Mouse (Mus musculus): ENCODE measurements around the gene Hmx3. TPM values are rescaled to one million over a fixed set of nuclear protein-coding genes. Genes with fewer than 3 reads are reported as not detected.
A peak's percentile ranks its signal among the peaks of the same experiment; 100 is the strongest.

The Hmx3 gene
- polyA plus RNA-seq, 1 experiment: not detected

DNA sequence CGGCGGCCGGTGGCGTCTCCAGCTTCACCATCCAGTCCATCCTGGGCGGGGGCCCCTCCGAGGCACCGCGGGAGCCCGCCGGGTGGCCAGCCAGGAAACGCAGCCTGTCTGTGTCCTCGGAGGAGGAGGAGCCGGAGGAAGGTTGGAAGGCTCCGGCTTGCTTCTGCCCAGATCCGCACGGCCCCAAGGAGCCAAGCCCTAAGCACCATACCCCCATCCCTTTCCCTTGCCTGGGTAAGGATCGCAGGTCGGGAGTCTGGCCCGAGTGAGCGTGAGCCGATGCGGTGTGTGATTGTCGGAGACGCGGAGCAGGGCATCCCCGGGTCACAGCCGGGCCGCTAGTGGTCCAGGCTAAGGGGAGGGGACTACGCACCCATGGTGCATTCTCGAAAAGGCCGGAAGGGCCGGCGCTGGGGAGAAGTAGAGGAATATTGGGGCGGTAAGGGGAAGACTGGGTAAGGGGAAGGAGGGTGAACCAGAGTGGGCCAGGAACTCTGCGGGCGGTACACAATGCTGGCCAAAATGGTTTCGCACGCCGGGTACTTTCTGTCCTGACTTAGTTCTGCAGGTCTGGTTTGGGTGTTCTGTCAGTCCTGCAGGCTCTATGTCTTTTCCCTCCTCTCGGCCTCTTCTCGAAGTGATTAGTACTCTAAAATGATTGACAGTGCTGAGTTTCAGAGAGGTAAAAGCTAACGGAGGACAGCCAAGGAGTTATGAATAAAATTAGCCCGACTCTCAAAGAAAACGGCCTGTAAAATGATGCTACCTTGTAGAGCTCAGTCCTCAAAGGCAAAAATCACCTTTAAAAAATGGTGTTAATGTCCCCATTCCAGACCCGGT is 11.9 kb downstream of the Hmx3 start:
- H3K4me1 ChIP-seq (ENCODE audit: control insufficient read depth, insufficient read depth, low read length): no peaks in the 10 kb centered on the region
- 2% methylated on average over 45 of the region's 45 CpGs for WGBS
- H3K27ac ChIP-seq (ENCODE audit: control insufficient read depth, insufficient read depth, low read depth, low read length, poor library complexity): no peak overlapping the region
- TF ChIP-seq CTCF (IDR thresholded peaks at IDR 0.05; ENCODE audit: control insufficient read depth, insufficient read depth, low read length): no peak
- no peak for TF ChIP-seq POLR2A (IDR thresholded peaks at IDR 0.05; ENCODE audit: borderline replicate concordance, control insufficient read depth, low read depth, low read length)
- H3K4me3 ChIP-seq (replicated peaks; ENCODE audit: control insufficient read depth, low read depth, low read length): peak overlapping the region; percentile 13

- TF ChIP-seq POLR2A (IDR thresholded peaks at IDR 0.05; ENCODE audit: borderline replicate concordance, control insufficient read depth, low read depth, low read length) (no peak), CTCF (IDR thresholded peaks at IDR 0.05; ENCODE audit: control insufficient read depth, insufficient read depth, low read length) (no peak)
- Histone ChIP-seq H3K4me3 (replicated peaks; ENCODE audit: control insufficient read depth, low read depth, low read length) (no peak overlapping the region), H3K4me1 (ENCODE audit: control insufficient read depth, insufficient read depth, low read length) (no peaks in the 10 kb centered on the region), H3K27ac (ENCODE audit: control insufficient read depth, insufficient read depth, low read depth, low read length, poor library complexity) (no peak overlapping the region)
- WGBS: 2% methylated on average over 68 of the region's 68 CpGs
Observed at GRCm38 (mm10) chr7:131555301-131556081, 12.8 kb downstream of the Hmx3 start.

GRCm38 (mm10) chr7:131556116-131556515 is 13.4 kb downstream of the Hmx3 start:
- no peaks in the 10 kb centered on the region for H3K4me1 ChIP-seq (ENCODE audit: control insufficient read depth, insufficient read depth, low read length)
- TF ChIP-seq POLR2A (IDR thresholded peaks at IDR 0.05; ENCODE audit: borderline replicate concordance, control insufficient read depth, low read depth, low read length) (no peak), CTCF (IDR thresholded peaks at IDR 0.05; ENCODE audit: control insufficient read depth, insufficient read depth, low read length) (no peak)
- no peak overlapping the region for H3K4me3 ChIP-seq (replicated peaks; ENCODE audit: control insufficient read depth, low read depth, low read length)
- H3K27ac ChIP-seq (ENCODE audit: control insufficient read depth, insufficient read depth, low read depth, low read length, poor library complexity): no peak overlapping the region
- 3% methylated on average over 9 of the region's 9 CpGs for WGBS

DNA sequence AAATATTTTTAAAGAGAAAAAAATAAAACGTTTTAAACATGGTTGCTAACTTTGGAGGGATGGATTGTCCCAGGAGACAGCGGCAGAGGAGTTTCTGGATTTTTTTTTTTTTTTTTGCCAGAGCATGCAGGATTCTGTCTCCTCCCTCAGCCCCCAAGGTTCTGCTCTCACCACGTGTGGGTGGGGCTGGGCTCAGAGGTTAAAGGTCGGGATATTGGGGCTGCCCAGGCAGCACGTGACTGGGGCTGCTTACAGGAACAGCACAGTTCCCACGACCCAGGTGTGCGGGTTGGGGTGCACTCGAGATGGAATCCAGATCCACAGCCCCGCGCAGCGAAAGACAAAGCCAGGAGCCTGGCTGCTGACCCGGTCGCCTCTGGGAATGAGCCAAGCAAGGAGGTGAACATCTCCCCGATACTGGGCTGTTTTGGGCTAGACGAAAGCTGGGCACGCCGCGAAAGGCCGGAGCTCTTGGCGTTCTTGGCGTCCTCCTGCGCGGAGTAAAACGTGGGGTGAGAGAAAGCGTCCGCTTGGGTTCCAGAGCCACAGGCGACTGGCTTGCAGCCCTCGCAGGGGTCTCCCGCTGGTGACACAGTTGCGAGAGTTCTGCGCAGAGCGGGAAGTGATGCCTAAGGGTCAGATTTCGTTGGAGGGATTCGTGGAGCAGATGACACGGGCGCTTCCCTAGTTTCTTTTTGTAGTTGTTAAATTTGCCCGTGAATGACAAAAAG is 14.0 kb downstream of the Hmx3 start:
- H3K4me1 ChIP-seq (ENCODE audit: control insufficient read depth, insufficient read depth, low read length): no peaks in the 10 kb centered on the region; the same call in 1 of the 2 replicates
- TF ChIP-seq POLR2A (IDR thresholded peaks at IDR 0.05; ENCODE audit: borderline replicate concordance, control insufficient read depth, low read depth, low read length): no peak
- no peak for TF ChIP-seq CTCF (IDR thresholded peaks at IDR 0.05; ENCODE audit: control insufficient read depth, insufficient read depth, low read length)
- no peak overlapping the region for H3K27ac ChIP-seq (ENCODE audit: control insufficient read depth, insufficient read depth, low read depth, low read length, poor library complexity)
- H3K4me3 ChIP-seq (replicated peaks; ENCODE audit: control insufficient read depth, low read depth, low read length): no peak overlapping the region
- WGBS: 3% methylated on average over 37 of the region's 37 CpGs

DNA sequence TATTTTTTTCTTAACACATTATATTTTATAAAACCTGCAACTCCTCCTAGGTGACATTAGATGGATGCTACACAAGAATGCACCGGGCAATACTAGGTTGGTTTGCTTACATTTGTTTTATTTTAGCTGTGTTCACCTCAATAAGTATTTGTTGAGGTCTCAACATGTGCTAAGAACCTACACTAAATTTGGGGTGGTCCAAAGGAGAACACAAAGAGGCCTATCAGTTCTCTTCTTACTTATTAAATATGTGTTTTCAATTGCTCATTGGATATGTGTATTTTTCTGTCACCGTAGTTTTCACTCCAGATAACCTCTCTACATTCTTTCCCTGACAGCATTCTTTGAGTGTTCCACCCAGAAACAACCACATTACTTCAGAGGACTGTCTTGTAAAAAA is 15.1 kb downstream of the Hmx3 start:
- TF ChIP-seq POLR2A (IDR thresholded peaks at IDR 0.05; ENCODE audit: borderline replicate concordance, control insufficient read depth, low read depth, low read length): no peak
- TF ChIP-seq CTCF (IDR thresholded peaks at IDR 0.05; ENCODE audit: control insufficient read depth, insufficient read depth, low read length): no peak
- Histone ChIP-seq H3K27ac (ENCODE audit: control insufficient read depth, insufficient read depth, low read depth, low read length, poor library complexity) (no peak overlapping the region), H3K4me1 (ENCODE audit: control insufficient read depth, insufficient read depth, low read length) (no peaks in the 10 kb centered on the region; the same call in 1 of the 2 replicates), H3K4me3 (replicated peaks; ENCODE audit: control insufficient read depth, low read depth, low read length) (no peak overlapping the region)
- 26% methylated on average over 2 of the region's 2 CpGs for WGBS

DNA sequence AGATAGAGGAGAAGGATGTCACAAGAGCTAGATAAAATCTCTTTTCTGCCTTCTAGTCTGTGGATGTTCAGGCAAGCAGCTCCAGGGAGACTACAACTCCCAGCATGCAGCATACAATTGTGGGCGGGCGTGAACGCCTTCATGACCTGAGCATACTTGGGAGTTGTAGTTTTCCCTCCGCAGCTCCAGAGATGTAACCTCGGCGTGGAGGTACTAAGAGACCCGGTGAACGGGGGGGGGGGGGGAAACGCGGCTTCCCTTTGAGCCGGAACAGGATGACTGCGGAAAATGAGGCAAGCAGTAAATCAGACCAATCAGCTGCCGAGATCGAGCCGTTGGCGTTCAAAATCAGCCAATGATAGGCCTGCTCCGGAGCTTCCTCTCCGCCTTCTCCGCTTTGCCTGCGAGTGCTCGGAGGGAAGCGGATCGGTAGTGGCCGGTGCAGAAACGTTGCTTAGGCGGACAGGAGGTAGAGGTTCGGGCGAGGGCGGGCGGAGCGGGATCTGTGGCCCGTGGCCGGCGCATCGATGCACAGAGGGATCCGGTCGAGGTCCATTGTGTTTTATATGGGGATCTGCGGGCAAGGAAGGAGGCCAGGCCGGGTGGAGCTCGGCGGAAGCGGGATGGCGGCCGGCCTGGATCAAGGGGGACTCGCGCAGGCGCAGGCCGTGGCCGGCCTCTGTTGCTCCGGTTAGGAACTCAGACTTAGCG is 17.5 kb downstream of the Hmx3 start, which contains the start of gene Bub3:
Gene Bub3, plus strand, starts transcription at position 237 of the 711 bp plus-strand sequence.
- H3K4me1 ChIP-seq (ENCODE audit: control insufficient read depth, insufficient read depth, low read length): no peaks in the 10 kb centered on the region; the same call in 1 of the 2 replicates
- under 1% methylated on average over 46 of the region's 51 CpGs for WGBS
- TF ChIP-seq POLR2A (IDR thresholded peaks at IDR 0.05; ENCODE audit: borderline replicate concordance, control insufficient read depth, low read depth, low read length) (peak; percentile 95), CTCF (IDR thresholded peaks at IDR 0.05; ENCODE audit: control insufficient read depth, insufficient read depth, low read length) (no peak)
- H3K4me3 ChIP-seq (replicated peaks; ENCODE audit: control insufficient read depth, low read depth, low read length): peak within 1 kb of the TSS; percentile 87
- H3K27ac ChIP-seq (ENCODE audit: control insufficient read depth, insufficient read depth, low read depth, low read length, poor library complexity): peak within 1 kb of the TSS; percentile 83

DNA sequence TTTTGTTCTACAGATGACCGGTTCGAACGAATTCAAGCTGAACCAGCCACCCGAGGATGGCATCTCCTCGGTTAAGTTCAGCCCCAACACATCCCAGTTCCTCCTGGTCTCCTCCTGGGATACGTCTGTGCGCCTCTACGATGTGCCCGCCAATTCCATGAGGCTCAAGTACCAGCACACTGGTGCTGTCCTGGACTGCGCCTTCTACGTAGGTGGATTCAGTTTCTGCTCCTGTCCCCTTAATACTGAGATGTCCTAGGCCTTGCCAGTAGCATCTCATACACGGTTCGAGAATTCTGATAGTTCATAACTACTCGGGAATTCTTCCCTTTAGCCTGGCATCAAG is 18.0 kb downstream of the Hmx3 start:
- Histone ChIP-seq H3K4me3 (replicated peaks; ENCODE audit: control insufficient read depth, low read depth, low read length) (peak overlapping the region; percentile 87), H3K27ac (ENCODE audit: control insufficient read depth, insufficient read depth, low read depth, low read length, poor library complexity) (peak overlapping the region; percentile 83), H3K4me1 (ENCODE audit: control insufficient read depth, insufficient read depth, low read length) (no peaks in the 10 kb centered on the region; the same call in 1 of the 2 replicates)
- under 1% methylated on average over 14 of the region's 14 CpGs for WGBS
- TF ChIP-seq POLR2A (IDR thresholded peaks at IDR 0.05; ENCODE audit: borderline replicate concordance, control insufficient read depth, low read depth, low read length): no peak
- TF ChIP-seq CTCF (IDR thresholded peaks at IDR 0.05; ENCODE audit: control insufficient read depth, insufficient read depth, low read length): no peak
